Mouse (Mus musculus) bone marrow macrophage, adult 2 months (primary cell): ENCODE data around the gene Gpr12. TPM values are rescaled to one million over a fixed set of nuclear protein-coding genes. Genes with fewer than 3 reads are reported as not detected.
"Not testable (repeated sequence)": the region's sequence is repeated elsewhere in the genome, so short reads cannot be mapped to it uniquely, and the experiment has no call there.

Experiments
- H3K27ac ChIP-seq: 2 replicates; pipeline ENCODE4 v1.5.1; 2012; ENCODE audit warnings: low read depth, low read length; ENCODE audit not compliant: insufficient read depth
- H3K4me1 ChIP-seq: 2 replicates; pipeline ENCODE4 v1.6.1; 2012; ENCODE audit warnings: low read length; ENCODE audit not compliant: control insufficient read depth, insufficient read depth
- H3K4me3 ChIP-seq: 2 replicates; pipeline ENCODE4 v1.5.1; 2012; ENCODE audit warnings: mild to moderate bottlenecking, low read length, moderate library complexity; ENCODE audit not compliant: insufficient read depth
- CTCF ChIP-seq: IDR thresholded peaks from 2 replicates; pipeline ENCODE4 v1.5.1; 2012; ENCODE audit warnings: low read depth, mild to moderate bottlenecking, low read length, moderate library complexity
- POLR2A ChIP-seq: IDR thresholded peaks from 2 replicates; pipeline ENCODE4 v1.6.1; 2012; ENCODE audit warnings: mild to moderate bottlenecking, low read depth, low read length, borderline replicate concordance
- polyA plus RNA-seq: library from polyadenylated mRNA; stranded (reverse); fragments of >200 nt; gene quantifications from 2 replicates; pipeline ENCODE4 v1.2.4, GENCODE M21; 2012; ENCODE audit not compliant: missing spikeins, insufficient read depth, insufficient read length

The Gpr12 gene
- polyA plus RNA-seq, 1 experiment = not detected

DNA sequence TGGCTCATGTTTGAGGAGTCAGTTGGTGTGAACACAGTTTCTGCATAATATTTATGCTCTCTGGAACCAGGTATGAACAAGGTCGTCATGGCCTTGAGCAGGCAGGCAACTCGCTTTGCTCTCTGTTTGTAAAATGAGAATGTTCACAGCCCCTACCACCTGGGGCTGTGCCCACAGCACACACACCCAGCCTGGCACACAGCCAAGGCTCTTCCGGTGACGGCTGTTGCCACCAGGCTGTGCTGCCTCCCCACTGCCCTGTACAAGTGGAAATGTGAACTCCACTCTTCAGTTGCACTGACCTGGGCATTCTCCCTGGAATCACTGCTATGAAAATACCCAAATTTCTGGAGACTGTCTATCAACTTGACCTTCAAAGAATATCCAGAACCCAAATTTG is 5.9 kb upstream of the Gpr12 start:
- Histone ChIP-seq H3K4me1 (no peaks in the 10 kb centered on the region), H3K4me3 (no peak overlapping the region), H3K27ac (no peak overlapping the region)
- TF ChIP-seq CTCF (no peak), POLR2A (no peak)

DNA sequence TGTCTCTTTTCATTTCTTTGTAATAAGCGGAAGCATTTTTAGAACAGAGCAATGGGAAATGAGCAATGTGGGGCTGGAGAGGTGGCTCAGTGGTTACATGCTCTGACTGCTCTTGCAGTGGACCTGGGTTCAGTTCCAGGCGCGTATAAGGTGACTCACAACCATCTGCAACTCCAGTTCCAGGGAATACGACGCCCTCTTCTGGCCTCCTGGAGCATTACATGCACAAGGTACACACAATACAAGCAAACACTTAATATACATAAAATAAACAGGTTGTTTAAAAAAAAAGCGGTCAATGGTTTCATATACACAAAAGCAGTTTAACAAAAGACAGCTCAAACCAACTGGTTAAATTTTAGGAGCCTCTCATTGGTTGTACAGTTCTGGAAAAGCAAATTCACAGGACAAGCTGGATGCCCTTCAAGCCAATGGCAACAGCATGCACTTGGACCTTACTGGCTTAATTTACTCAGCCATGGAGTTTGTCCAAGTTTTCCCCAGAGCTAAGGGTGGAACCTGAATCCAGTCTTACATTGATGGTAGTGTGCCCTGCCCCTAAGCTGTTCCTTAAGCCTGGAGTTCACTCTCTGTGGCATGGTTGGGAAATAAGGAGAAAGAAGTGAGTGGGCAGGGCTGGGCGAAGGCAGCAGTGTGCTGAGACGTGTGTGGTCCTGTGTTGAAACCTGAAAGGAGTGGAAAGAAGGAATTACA is 1.5 kb upstream of the Gpr12 start:
- TF ChIP-seq CTCF (no peak), POLR2A (no peak)
- Histone ChIP-seq H3K4me3 (no peak overlapping the region), H3K27ac (no peak overlapping the region), H3K4me1 (no peaks in the 10 kb centered on the region)

DNA sequence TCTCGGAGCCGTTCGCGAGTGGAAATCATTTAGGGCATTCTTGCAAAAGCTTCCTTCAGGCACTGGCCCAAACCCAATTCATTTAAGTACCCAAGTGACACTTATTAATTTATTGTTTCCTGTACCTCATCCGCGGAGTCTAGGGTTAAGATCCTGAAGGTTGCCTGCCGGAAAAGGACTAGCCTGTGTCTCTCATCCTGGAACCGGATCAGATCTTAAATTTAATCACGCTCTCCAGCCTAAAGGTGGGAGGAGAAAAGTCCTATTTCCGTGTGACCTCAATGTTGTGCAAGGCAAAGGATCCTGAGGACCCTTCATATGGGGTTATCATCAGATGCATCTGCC is 240 bp upstream of the Gpr12 start:
- no peak overlapping the region for H3K4me3 ChIP-seq
- H3K4me1 ChIP-seq = no peaks in the 10 kb centered on the region
- H3K27ac ChIP-seq = no peak overlapping the region
- TF ChIP-seq POLR2A = no peak
- TF ChIP-seq CTCF = no peak

DNA sequence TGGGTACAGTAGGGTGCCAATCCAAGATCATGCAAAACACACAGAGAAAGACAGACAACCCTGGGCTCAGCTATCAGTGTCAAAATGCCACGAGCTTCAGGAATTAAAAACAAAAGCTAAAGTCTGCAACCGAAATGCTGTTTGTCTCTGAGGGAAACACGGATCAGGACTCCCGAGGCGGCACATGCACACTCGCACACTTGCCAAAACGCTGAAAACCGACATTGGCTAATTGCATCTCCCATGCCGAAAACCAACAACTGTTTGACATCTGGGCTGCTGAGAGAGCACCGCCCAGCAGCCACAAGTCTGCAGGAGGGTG is 922 bp downstream of the Gpr12 start:
- Histone ChIP-seq H3K4me1 (no peaks in the 10 kb centered on the region), H3K27ac (no peak overlapping the region), H3K4me3 (no peak overlapping the region)
- TF ChIP-seq POLR2A (no peak), CTCF (no peak)

DNA sequence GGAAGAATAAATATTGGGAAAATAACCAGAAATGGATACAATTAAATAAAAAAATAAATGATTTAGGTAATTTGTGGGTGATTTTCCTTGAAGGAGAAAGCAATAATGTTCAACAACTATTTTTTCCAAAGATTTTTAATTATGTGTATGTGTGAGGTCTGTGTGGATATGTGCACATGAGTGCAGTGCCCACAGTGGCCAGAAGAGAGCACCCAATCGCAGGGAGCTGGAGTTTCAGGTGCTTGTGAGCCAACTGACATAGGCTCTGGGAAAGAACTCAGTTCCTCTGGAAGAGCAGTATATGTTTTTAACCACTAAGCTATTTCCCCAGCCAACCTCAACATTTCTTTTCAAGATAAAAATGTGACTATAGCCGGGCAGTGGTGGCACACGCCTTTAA is 8.4 kb downstream of the Gpr12 start:
- H3K4me1 ChIP-seq = no peaks in the 10 kb centered on the region
- H3K4me3 ChIP-seq = no peak overlapping the region
- no peak overlapping the region for H3K27ac ChIP-seq
- TF ChIP-seq POLR2A (no peak), CTCF (no peak)

GRCm38 (mm10) chr5:146572735-146573042 is 12.3 kb downstream of the Gpr12 start:
- not testable (repeated sequence) for H3K27ac ChIP-seq, H3K4me1 ChIP-seq, H3K4me3 ChIP-seq

DNA sequence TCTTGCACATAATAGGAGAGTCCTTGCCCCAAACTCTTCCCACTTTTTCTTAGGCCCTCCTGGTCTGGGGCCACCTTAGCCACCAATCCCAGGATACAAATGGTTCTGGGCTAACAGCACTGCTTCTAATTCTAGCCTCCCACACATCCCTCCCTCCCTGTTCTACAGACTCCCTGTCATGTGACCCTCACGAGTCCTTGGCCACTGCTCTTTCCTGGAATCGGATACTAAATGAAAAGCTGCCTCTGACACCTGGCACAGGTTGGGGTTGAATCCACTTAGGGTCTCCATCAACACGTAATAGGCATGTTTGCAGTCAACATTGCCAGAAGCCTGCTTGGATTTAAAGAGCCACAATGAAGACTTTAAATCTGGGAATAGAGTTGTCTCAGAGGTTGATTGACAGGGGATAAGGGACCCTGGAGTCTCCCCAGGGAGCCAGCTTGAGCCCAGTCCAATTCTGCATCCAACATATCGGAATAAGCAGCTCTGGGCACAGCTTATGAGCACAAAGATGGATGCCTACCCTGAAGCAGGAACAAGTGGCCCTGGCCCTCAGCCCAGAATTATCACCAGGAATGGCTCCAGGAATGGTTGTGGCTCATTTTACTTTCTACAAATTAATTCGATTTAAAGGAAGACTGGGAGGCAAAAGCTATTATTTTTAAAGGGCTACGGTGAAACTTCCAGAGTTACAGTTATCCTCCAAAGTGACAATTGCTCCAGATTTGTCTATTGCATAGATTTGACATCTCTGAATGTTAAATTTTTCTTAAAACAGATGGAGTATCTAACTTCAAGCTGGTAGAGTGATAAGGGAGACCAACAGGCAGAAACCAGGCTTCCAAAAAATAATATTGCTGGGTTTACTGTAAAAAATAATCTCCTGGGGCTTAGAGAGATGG is 13.0 kb downstream of the Gpr12 start:
- not testable (repeated sequence) for H3K4me1 ChIP-seq, H3K27ac ChIP-seq, H3K4me3 ChIP-seq

- H3K27ac ChIP-seq, H3K4me3 ChIP-seq, H3K4me1 ChIP-seq: not testable (repeated sequence)
These were observed 14.9 kb downstream of the Gpr12 start for GRCm38 (mm10) chr5:146570179-146570578.

DNA sequence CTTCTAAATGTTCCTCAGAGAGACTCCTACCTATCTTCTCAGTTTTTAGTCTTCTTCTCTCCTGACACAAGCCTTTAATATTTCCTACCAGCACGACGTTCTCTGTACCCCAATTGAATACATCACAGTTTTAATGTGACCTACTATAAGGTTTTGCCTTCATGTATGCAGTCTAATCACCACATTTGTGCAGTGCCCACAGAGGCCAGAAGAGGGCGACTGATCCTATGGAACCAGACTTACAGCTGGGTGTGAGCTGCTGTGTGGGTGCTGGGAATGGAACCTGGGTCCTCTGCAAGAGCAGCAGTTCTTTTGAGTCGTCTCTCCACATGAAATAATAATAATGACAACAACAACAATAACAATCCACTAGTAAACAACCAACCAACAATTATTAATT is 18.0 kb downstream of the Gpr12 start:
- no peaks in the 10 kb centered on the region for H3K4me1 ChIP-seq
- TF ChIP-seq POLR2A (no peak), CTCF (no peak)
- H3K4me3 ChIP-seq = no peak overlapping the region

GRCm38 (mm10) chr5:146564259-146564658 is 20.8 kb downstream of the Gpr12 start:
- no peak for TF ChIP-seq POLR2A
- H3K4me3 ChIP-seq = no peak overlapping the region
- no peak overlapping the region for H3K27ac ChIP-seq
- no peaks in the 10 kb centered on the region for H3K4me1 ChIP-seq

More for the DNA sequence above, 18.0 kb downstream of the Gpr12 start:
- no peak overlapping the region for H3K27ac ChIP-seq

DNA sequence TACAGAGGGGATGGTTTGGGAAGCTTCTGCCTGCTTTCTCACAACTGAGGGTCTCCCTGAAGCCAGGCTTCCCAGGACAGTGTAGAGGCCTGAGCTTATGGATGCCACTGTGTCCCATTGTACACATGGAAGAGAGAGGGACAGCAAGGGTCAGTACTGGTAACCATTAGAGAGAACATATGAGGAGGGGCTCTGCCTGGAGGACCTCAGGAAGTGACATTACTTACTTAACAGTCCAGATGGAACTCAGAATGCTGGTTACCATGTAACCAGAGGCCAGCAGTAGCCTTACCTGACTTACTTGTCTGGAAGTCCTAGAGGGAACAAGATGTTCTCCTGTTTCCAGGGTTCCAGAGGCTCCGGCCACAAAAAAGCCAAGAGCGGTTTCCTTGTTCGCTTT is 29.2 kb downstream of the Gpr12 start, which contains the start of gene Gm3415:
Gene Gm3415, plus strand, starts transcription at position 301 of the 400 bp plus-strand sequence.
- not testable (repeated sequence) for H3K27ac ChIP-seq, H3K4me1 ChIP-seq, H3K4me3 ChIP-seq

GRCm38 (mm10) chr5:146537347-146537746 is 47.7 kb downstream of the Gpr12 start, which contains the start of gene Gm3409:
TSS of gene Gm3409 (plus strand) at chr5:146537647.
- not testable (repeated sequence) for H3K4me1 ChIP-seq, H3K4me3 ChIP-seq, H3K27ac ChIP-seq
